Mouse (Mus musculus) limb, embryonic 10.5 days (tissue): Measurements from ENCODE around the gene 1700016D06Rik. TPM values are rescaled to one million over a fixed set of nuclear protein-coding genes. Genes with fewer than 3 reads are reported as not detected.

Experiments
- DNase-seq: peaks from one replicate; pipeline ENCODE4 v3.0.0-alpha.2; 2017; ENCODE audit warnings: low spot score
- H3K27ac ChIP-seq: fragments of 300-500 bp; sonication (generic); 2 replicates; pipeline ENCODE4 v1.5.1; 2016; ENCODE audit warnings: mild to moderate bottlenecking
- H3K27me3 ChIP-seq: fragments of 300-500 bp; sonication (generic); 2 replicates; pipeline ENCODE4 v1.6.1; 2016; ENCODE audit warnings: low read depth, mild to moderate bottlenecking; ENCODE audit not compliant: poor library complexity, severe bottlenecking
- H3K36me3 ChIP-seq: fragments of 300-500 bp; sonication (generic); 2 replicates; pipeline ENCODE4 v1.6.1; 2016; ENCODE audit warnings: mild to moderate bottlenecking, moderate library complexity
- H3K4me1 ChIP-seq: fragments of 300-500 bp; sonication (generic); 2 replicates; pipeline ENCODE4 v1.6.1; 2016
- H3K4me3 ChIP-seq: fragments of 300-500 bp; sonication (generic); 2 replicates; pipeline ENCODE4 v1.5.1; 2016; ENCODE audit warnings: mild to moderate bottlenecking, moderate library complexity
- H3K9me3 ChIP-seq: fragments of 300-500 bp; sonication (generic); replicated peaks from 2 replicates; pipeline ENCODE4 v1.6.1; 2016; ENCODE audit warnings: mild to moderate bottlenecking
- WGBS: fragments of 180-500 bp; shearing (Covaris S2); methylation state at CpG from one replicate; pipeline ENCODE4 v1.1.7; 2016; 5-methylcytosine and 5-hydroxymethylcytosine counted together
- polyA plus RNA-seq: library from polyadenylated mRNA; unstranded; fragments of >200 nt; fragmentation: Nextera tagmentation; extraction: Ambion mirVana; gene quantifications from 2 replicates; pipeline ENCODE4 v1.2.1, GENCODE M21; 2016

1700016D06Rik gene
- polyA plus RNA-seq, 1 experiment from 2014 or later = not detected

DNA sequence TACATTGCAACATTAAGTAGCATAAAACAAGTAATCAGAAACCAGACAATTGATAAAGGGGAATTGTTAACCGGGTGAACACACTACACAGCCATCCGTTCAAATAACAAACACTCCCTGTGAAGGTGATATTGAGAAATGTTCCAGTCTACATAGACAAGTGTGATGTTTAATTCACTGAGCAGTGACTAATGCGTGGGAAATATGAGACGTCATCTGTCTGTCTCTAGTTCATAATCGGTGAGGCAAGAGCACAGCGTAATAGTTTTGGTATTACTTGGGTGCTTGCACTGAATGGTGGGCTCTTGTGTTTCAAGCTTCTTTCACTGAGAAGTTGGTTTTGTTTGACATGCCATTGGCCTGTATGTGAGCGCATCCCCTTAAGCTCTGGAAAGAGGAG lies 63.3 kb downstream of the 1700016D06Rik start:
- Histone ChIP-seq H3K9me3 (no peaks in the 10 kb centered on the region), H3K4me3 (no peak overlapping the region), H3K4me1 (peaks cover 36% of the 10 kb centered on the region), H3K27me3 (no peaks in the 10 kb centered on the region), H3K36me3 (peaks cover 23% of the 10 kb centered on the region), H3K27ac (no peak overlapping the region)
- whole genome bisulfite sequencing = 95% methylated on average over 7 of the region's 7 CpGs
- DNase-seq = no peak

DNA sequence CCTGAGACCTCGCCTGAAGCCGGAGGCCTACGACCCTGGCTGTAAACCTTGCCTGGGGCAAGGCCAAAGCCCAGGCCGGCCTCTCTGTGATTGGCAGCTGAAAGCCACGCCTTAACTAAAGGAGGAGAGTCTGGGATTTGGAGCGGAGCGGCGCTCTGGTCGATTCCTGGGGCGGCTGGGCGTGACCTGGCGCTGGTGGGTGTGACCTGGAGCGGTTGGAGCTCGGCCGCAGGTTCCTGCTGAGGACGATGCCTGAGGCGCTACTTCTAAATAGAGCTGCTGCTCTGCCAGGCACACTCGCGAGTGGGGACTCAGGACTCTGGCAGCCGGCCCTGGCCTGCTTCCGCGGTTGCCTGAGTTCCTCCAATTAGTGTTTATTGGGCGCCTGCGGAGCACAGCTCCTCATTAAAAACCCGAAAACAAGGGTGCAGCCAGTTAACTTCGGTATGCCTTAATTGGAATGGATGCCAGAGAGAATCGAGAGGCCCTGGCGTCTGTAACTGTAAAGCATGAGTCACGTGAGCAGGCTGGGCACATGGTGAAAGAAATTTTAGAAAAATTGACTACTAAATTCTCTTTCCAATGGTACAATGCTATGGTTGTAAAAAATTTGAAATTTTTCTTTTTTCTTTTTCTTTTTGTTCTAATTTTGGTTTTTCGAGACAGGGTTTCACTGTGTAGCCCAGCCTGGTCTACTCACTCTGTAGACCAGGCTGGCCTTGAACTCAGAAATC lies 64.4 kb downstream of the 1700016D06Rik start:
- Histone ChIP-seq H3K4me1 (peaks cover 38% of the 10 kb centered on the region), H3K27me3 (no peaks in the 10 kb centered on the region), H3K27ac (peak overlapping the region; percentile 100), H3K9me3 (no peaks in the 10 kb centered on the region), H3K36me3 (peaks cover 33% of the 10 kb centered on the region), H3K4me3 (peak overlapping the region; percentile 96)
- 4% methylated on average over 30 of the region's 30 CpGs for WGBS
- peak; percentile 90 for DNase-seq

DNA sequence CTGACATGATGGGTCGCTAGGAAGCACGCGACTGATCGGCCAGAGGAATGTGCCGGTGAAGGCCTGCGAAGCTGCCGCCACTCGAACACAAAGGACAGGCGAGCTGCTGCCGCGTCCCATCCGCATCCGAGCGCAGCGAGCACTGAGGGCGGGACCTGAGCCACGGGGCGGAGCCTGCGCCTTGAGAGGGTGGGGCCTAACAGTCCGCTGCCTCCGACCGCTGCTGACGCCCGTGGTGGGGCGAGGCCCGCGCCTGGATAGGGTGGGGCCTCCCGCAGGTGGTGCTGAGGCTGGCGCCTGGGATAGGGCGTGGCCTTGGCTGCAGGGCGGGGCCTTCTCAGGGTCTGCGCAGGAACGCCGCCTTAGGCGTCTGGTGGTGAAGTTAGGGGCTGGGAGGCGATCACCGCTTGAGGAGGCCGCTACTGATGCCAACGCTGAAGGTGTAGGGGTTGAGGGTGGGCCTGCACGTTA lies 65.2 kb downstream of the 1700016D06Rik start, which contains the start of gene Ankrd10:
TSS of gene Ankrd10 (minus strand) at position 147 of the 471 bp plus-strand sequence.
- DNase-seq = peak; percentile 95
- Histone ChIP-seq H3K4me3 (peak within 1 kb of the TSS; percentile 96), H3K27me3 (no peaks in the 10 kb centered on the region), H3K27ac (peak within 1 kb of the TSS; percentile 100), H3K4me1 (peaks cover 35% of the 10 kb centered on the region), H3K36me3 (peaks cover 36% of the 10 kb centered on the region), H3K9me3 (no peaks in the 10 kb centered on the region)
- under 1% methylated on average over 40 of the region's 40 CpGs for WGBS

DNA sequence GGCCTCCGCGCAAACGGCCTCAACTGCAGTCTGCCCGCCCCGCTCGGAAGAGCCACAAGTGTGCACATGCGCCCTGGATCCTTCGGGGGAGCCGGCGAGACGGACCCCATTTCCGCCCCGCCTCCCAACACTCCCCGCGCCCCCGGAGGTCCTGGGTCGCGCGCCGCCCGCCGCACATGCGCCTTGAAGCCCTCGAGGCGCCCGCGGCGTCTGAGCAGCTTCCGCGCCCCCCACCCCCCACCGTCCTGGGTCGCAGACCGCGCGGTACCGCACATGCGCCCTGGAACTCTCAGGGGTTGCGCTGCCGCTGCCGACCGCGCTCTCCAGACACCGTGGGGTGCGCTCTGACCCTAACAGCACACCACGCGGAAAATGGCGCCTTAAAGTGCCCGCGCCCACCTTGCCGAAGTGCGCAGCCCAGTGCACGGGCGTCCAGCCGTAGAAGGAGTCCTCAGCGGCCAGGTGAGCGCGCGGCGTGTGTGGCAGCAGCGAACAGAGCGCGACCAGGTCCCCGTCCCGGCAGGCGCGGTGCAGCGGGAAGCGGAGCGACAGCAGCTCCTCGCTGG lies 65.8 kb downstream of the 1700016D06Rik start:
- under 1% methylated on average over 70 of the region's 70 CpGs for WGBS

DNA sequence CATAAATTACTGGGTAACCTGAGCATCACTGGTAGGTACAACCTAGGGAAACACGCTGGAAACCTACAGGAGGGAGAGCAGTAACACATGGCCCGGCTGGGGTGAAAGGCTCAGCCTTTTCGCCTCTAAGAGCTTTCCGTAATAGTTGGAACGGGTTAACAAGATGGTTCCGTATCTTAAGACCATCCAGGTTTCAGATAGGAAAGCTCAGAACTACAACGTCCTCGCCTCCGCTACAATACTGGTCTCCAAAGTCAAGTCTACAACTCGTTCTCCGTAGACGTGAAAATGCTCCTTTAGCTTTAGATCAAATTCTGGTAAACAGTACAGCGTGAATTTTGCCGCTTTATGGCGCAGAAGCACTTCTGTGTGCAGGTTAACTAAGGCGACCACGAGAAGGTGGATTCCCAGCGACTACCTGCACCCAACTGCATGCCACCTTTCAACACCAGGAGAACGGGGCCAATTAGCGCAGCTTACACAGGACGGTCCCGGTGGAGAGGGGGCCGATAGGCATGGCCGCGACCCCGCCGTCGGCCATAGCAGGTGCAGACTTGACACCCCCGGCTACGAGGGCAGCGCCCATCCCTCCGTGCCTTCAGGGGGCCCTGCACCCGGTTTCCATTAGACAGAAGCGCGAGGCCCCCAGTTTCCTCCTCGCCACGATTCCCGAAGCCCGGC lies 66.4 kb downstream of the 1700016D06Rik start:
- DNase-seq = no peak
- Histone ChIP-seq H3K9me3 (no peaks in the 10 kb centered on the region), H3K27ac (peak overlapping the region; percentile 100), H3K4me1 (peaks cover 32% of the 10 kb centered on the region), H3K4me3 (peak overlapping the region; percentile 96), H3K27me3 (no peaks in the 10 kb centered on the region), H3K36me3 (peaks cover 43% of the 10 kb centered on the region)
- under 1% methylated on average over 39 of the region's 39 CpGs for WGBS

More for the DNA sequence above, 65.8 kb downstream of the 1700016D06Rik start:
- no peaks in the 10 kb centered on the region for H3K27me3 ChIP-seq
- peaks cover 41% of the 10 kb centered on the region for H3K36me3 ChIP-seq
- peak overlapping the region; percentile 96 for H3K4me3 ChIP-seq
- peaks cover 32% of the 10 kb centered on the region for H3K4me1 ChIP-seq
- no peaks in the 10 kb centered on the region for H3K9me3 ChIP-seq
- DNase-seq = peak; percentile 94
- peak overlapping the region; percentile 100 for H3K27ac ChIP-seq

DNA sequence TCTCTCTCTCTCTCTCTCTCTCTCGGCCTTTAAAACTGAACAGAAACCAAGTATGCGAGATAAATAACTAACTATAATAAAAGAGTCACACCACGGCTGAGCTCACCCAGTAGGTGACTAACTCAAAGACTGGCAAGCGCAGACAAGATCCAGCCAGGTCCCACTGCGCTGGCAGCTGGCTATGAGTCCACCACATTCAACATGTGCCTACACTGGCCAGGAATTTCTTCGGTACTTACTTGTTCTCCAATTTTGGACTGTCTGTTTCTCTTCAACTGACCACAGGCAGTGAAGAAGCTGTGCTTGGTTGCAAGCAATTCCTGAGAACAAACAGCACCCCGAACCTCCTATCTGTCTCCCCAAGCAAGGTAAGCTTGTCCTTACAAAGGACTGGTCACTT lies 67.4 kb downstream of the 1700016D06Rik start:
- no peak for DNase-seq
- peak overlapping the region; percentile 96 for H3K4me3 ChIP-seq
- WGBS = 78% methylated on average over 7 of the region's 7 CpGs
- H3K9me3 ChIP-seq = no peaks in the 10 kb centered on the region
- H3K27me3 ChIP-seq = no peaks in the 10 kb centered on the region
- peaks cover 50% of the 10 kb centered on the region for H3K36me3 ChIP-seq
- peaks cover 32% of the 10 kb centered on the region for H3K4me1 ChIP-seq
- no peak overlapping the region for H3K27ac ChIP-seq

DNA sequence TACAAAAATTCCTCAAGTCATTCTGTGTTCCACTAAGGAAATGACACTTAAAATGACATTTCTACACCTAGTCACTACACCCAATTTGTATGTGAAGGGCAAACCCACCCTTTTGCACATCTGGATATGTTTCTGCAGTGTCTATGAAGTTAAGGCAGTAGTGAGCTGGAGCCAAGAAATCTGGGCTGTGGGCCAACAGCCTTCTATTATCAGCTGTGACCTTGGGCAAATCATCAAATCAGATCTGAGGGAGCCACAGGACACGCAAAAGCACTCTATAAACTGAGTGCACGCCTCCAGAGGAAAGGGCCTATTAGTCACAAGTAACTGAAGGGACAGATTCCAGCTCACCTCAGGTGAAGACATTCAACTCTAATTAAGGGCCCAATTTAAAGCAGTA lies 68.5 kb downstream of the 1700016D06Rik start:
- H3K4me3 ChIP-seq = 0 out of 2 replicates have a peak overlapping the region, but pooled peaks have one; percentile 96
- H3K27ac ChIP-seq = no peak overlapping the region
- no peaks in the 10 kb centered on the region for H3K27me3 ChIP-seq
- DNase-seq = no peak
- peaks cover 60% of the 10 kb centered on the region for H3K36me3 ChIP-seq
- WGBS = 81% methylated on average over 2 of the region's 2 CpGs
- no peaks in the 10 kb centered on the region for H3K9me3 ChIP-seq
- peaks cover 32% of the 10 kb centered on the region for H3K4me1 ChIP-seq

DNA sequence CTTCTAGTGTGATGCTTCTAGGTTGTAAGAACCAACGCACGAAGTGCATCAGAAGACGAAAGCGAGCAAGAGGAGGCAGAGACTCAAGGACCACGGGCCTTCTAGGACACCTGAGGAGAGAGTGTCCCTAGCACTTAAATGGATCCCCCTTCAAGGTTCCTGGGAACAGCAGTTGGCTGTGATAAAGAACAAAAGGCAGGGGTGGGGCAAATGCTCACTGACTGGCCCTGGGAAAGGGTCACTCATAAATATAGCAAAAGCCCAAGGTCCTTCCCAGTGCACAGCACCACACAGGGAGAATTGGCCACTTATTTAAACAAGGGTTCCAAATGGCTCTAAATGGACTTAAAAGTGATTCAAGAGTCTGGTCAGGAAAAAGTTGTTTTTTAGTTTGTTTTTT lies 71.7 kb downstream of the 1700016D06Rik start:
- H3K36me3 ChIP-seq = peaks cover 90% of the 10 kb centered on the region
- WGBS = 84% methylated on average over 5 of the region's 5 CpGs
- H3K27me3 ChIP-seq = no peaks in the 10 kb centered on the region
- peaks cover 19% of the 10 kb centered on the region for H3K4me1 ChIP-seq
- no peak for DNase-seq
- H3K4me3 ChIP-seq = no peak overlapping the region
- no peak overlapping the region for H3K27ac ChIP-seq
- no peaks in the 10 kb centered on the region for H3K9me3 ChIP-seq

DNA sequence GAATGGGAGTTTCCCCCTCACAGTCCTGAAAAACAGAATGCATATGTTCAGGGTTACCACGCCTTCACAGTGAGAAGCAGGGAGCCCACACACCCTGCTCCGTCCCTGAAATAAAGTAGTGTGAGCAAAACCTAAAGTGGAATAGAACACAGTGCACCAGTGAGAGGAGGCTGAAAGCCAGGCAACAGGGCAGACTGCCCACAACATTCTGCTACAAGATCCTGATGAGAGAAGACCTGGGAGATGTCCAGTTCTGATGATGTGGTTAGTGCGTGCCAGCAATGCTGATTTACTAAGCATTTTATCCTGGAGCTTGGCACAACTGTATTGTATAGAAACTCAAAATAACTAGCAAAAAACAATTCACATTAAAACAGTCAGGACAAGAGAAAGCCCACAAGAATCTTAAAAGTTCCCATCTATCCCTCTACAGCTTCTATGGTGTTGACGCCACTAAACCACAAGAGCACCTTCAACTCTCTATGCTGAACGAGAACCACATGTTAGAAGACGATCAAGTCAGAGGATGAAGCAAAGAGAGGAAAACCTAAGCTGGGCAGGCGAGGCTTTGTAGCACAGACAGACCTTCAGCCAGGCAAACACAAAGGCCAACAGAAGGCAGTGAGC lies 72.2 kb downstream of the 1700016D06Rik start:
- DNase-seq = no peak
- Histone ChIP-seq H3K36me3 (peaks cover 93% of the 10 kb centered on the region), H3K4me3 (no peak overlapping the region), H3K27me3 (no peaks in the 10 kb centered on the region), H3K27ac (no peak overlapping the region), H3K4me1 (peaks cover 13% of the 10 kb centered on the region), H3K9me3 (no peaks in the 10 kb centered on the region)
- 74% methylated on average over 7 of the region's 7 CpGs for WGBS

DNA sequence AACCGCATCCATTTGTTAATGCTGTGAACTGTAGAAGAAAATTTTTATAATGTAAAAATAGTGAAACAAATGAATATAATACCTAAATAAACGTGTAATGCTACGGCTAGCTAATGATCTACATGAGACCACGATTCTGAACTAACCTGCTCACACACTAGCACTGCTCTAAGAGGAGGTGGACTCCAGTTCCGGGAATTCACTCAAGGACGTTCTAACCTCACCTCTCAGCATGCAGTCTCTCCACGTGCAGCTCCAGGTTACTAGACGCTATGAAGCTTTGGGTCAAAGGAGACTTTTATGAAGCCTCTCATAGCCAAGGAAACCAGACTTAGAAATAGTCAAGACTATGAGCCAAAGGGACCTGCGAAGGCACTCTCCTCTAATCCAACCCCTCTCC lies 73.1 kb downstream of the 1700016D06Rik start:
- WGBS = 89% methylated on average over 9 of the region's 9 CpGs
- no peaks in the 10 kb centered on the region for H3K27me3 ChIP-seq
- no peak for DNase-seq
- H3K36me3 ChIP-seq = peaks cover 95% of the 10 kb centered on the region
- H3K4me1 ChIP-seq = peaks cover 4% of the 10 kb centered on the region; the same call in 1 of the 2 replicates
- no peak overlapping the region for H3K27ac ChIP-seq
- no peaks in the 10 kb centered on the region for H3K9me3 ChIP-seq
- H3K4me3 ChIP-seq = no peak overlapping the region

DNA sequence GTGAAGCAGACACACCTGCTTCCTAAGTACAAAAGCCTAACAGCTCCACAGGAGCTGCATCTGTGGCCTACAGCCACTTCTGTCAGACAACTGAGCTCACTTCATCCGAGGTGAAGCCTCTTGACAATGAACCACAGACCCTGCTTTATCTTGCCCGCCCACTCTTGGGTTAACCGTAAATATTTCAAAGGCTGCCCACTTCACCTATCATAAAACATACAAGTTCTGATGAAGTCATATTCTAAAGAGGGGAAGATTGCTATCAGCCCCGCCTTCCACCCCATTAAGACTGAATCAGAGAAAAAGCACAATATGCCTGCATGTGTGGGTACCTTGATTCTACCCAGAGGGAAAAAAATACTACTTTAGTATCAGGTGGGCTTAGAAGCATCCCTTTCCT lies 75.8 kb downstream of the 1700016D06Rik start:
- H3K4me1 ChIP-seq = no peaks in the 10 kb centered on the region
- no peak for DNase-seq
- peaks cover 96% of the 10 kb centered on the region for H3K36me3 ChIP-seq
- no peak overlapping the region for H3K27ac ChIP-seq
- H3K27me3 ChIP-seq = no peaks in the 10 kb centered on the region
- no peak overlapping the region for H3K4me3 ChIP-seq
- H3K9me3 ChIP-seq = no peaks in the 10 kb centered on the region
- 89% methylated on average over 4 of the region's 4 CpGs for WGBS

DNA sequence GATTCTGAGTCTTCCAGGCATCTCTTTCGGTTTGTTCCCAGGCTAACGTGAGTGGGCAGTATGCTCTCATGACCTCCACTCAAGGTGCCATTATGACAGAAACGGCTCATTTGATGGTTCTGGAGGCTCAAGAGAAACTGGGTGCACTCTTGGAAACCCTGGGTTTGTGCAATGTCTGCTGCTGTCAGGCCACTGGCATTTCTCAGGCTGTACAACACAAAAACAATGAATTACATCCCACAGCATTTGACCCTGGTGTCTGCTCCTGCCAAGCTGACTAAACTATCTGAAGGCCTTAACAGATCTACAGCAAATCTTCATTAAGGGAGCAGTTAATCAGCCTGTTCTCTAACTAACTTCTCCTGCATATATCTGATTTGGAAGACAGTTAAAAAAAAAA lies 81.8 kb downstream of the 1700016D06Rik start:
- no peak overlapping the region for H3K4me3 ChIP-seq
- no peaks in the 10 kb centered on the region for H3K27me3 ChIP-seq
- WGBS = 95% methylated on average over 3 of the region's 3 CpGs
- H3K27ac ChIP-seq = no peak overlapping the region
- DNase-seq = no peak
- H3K9me3 ChIP-seq = no peaks in the 10 kb centered on the region
- no peaks in the 10 kb centered on the region for H3K4me1 ChIP-seq
- H3K36me3 ChIP-seq = peaks cover 100% of the 10 kb centered on the region
